Mouse (Mus musculus) midbrain, embryonic 16.5 days (tissue): Measurements from ENCODE around the gene Rhobtb1. TPM values are rescaled to one million over a fixed set of nuclear protein-coding genes. Genes with fewer than 3 reads are reported as not detected.

Experiments used
- ATAC-seq: fragments of 200-750 bp; cut with Nextera tagmentation; 2 replicates; pipeline ENCODE4 v1.8.0; 2017; ENCODE audit warnings: moderate TSS enrichment
- H3K27ac ChIP-seq: fragments of 300-500 bp; sonication (generic); 2 replicates; pipeline ENCODE4 v1.5.1; 2014; ENCODE audit warnings: mild to moderate bottlenecking, low read length, mixed read lengths
- H3K27me3 ChIP-seq: fragments of 300-500 bp; sonication (generic); 2 replicates; pipeline ENCODE4 v1.6.1; 2014; ENCODE audit warnings: low read depth, low read length, mixed read lengths; ENCODE audit not compliant: control insufficient read depth, insufficient read depth
- H3K36me3 ChIP-seq: fragments of 300-500 bp; sonication (generic); 2 replicates; pipeline ENCODE4 v1.6.1; 2014; ENCODE audit warnings: mild to moderate bottlenecking, low read length, moderate library complexity, mixed read lengths; ENCODE audit not compliant: control insufficient read depth, insufficient read depth
- H3K4me1 ChIP-seq: fragments of 300-500 bp; sonication (generic); 2 replicates; pipeline ENCODE4 v1.6.1; 2014; ENCODE audit warnings: mild to moderate bottlenecking, low read length, mixed read lengths; ENCODE audit not compliant: control insufficient read depth, insufficient read depth
- H3K4me2 ChIP-seq: fragments of 300-500 bp; sonication (generic); 2 replicates; pipeline ENCODE4 v1.6.1; 2014; ENCODE audit warnings: mild to moderate bottlenecking, low read length, mixed read lengths
- H3K4me3 ChIP-seq: fragments of 300-500 bp; sonication (generic); 2 replicates; pipeline ENCODE4 v1.5.1; 2014; ENCODE audit warnings: low read depth, mild to moderate bottlenecking, low read length, moderate library complexity, mixed read lengths
- H3K9ac ChIP-seq: fragments of 300-500 bp; sonication (generic); 2 replicates; pipeline ENCODE4 v1.6.1; 2014; ENCODE audit warnings: low read depth, low read length, mixed read lengths
- H3K9me3 ChIP-seq: fragments of 300-500 bp; sonication (generic); replicated peaks from 2 replicates; pipeline ENCODE4 v1.6.1; 2014; ENCODE audit warnings: mild to moderate bottlenecking, low read length, mixed read lengths; ENCODE audit not compliant: control insufficient read depth, poor library complexity, severe bottlenecking
- WGBS: fragments of 180-500 bp; shearing (Covaris S2); extraction: QIAGEN DNeasy Blood & Tissue Kit; methylation state at CpG from one replicate; pipeline ENCODE4 v1.1.7; 2014; 5-methylcytosine and 5-hydroxymethylcytosine counted together
- polyA plus RNA-seq: library from polyadenylated mRNA; unstranded; fragments of >200 nt; fragmentation: Nextera tagmentation; extraction: Ambion mirVana; gene quantifications from 2 replicates; pipeline ENCODE4 v1.2.1, GENCODE M21; 2015

Rhobtb1 gene
- polyA plus RNA-seq, 1 experiment from 2014 or later: 16.9 TPM

GRCm38 (mm10) chr10:69210659-69211058, 59.4 kb downstream of the Rhobtb1 start:
- Histone ChIP-seq H3K27me3 (no peaks in the 10 kb centered on the region), H3K9me3 (no peaks in the 10 kb centered on the region), H3K4me2 (no peak overlapping the region), H3K27ac (no peak overlapping the region), H3K4me3 (no peak overlapping the region), H3K9ac (no peak overlapping the region), H3K4me1 (peaks cover 12% of the 10 kb centered on the region), H3K36me3 (no peaks in the 10 kb centered on the region)
- WGBS: 82% methylated on average over 5 of the region's 5 CpGs
- ATAC-seq: no peak

GRCm38 (mm10) chr10:69211560-69211959, 60.3 kb downstream of the Rhobtb1 start:
- no peaks in the 10 kb centered on the region for H3K27me3 ChIP-seq
- ATAC-seq: no peak
- peak overlapping the region; percentile 99 for H3K27ac ChIP-seq
- peaks cover 12% of the 10 kb centered on the region for H3K4me1 ChIP-seq
- H3K4me2 ChIP-seq: peak overlapping the region; percentile 84
- 61% methylated on average over 8 of the region's 8 CpGs for WGBS
- peak overlapping the region; percentile 98 for H3K9ac ChIP-seq
- peaks cover 3% of the 10 kb centered on the region; the same call in 1 of the 2 replicates for H3K36me3 ChIP-seq
- H3K4me3 ChIP-seq: peak overlapping the region; percentile 81
- H3K9me3 ChIP-seq: no peaks in the 10 kb centered on the region

DNA sequence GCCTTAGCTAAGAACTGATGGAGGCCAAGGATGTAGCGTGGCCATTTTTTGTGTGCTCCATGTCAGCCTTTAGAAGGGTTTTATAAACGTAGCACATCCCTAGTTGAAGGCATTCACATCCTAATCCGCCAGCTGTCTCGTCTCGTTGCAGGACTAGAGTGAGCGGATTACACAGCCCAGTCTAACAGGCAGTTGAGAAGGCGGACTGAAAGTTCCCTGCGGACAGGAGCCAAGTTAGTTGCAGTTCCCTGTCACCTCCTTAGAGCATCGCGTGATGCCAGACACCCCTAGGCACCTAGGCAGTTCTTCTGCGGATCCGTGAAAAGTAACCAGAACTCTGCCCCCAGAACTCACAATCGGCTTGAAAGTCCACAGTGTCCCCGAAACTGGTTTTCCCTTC, 60.7 kb downstream of the Rhobtb1 start:
- H3K9me3 ChIP-seq: no peaks in the 10 kb centered on the region
- H3K4me3 ChIP-seq: peak overlapping the region; percentile 81
- H3K27ac ChIP-seq: peak overlapping the region; percentile 99
- H3K36me3 ChIP-seq: peaks cover 4% of the 10 kb centered on the region; the same call in 1 of the 2 replicates
- peaks cover 12% of the 10 kb centered on the region for H3K4me1 ChIP-seq
- ATAC-seq: no peak
- H3K27me3 ChIP-seq: no peaks in the 10 kb centered on the region
- peak overlapping the region; percentile 84 for H3K4me2 ChIP-seq
- WGBS: 2% methylated on average over 14 of the region's 14 CpGs
- H3K9ac ChIP-seq: peak overlapping the region; percentile 98

DNA sequence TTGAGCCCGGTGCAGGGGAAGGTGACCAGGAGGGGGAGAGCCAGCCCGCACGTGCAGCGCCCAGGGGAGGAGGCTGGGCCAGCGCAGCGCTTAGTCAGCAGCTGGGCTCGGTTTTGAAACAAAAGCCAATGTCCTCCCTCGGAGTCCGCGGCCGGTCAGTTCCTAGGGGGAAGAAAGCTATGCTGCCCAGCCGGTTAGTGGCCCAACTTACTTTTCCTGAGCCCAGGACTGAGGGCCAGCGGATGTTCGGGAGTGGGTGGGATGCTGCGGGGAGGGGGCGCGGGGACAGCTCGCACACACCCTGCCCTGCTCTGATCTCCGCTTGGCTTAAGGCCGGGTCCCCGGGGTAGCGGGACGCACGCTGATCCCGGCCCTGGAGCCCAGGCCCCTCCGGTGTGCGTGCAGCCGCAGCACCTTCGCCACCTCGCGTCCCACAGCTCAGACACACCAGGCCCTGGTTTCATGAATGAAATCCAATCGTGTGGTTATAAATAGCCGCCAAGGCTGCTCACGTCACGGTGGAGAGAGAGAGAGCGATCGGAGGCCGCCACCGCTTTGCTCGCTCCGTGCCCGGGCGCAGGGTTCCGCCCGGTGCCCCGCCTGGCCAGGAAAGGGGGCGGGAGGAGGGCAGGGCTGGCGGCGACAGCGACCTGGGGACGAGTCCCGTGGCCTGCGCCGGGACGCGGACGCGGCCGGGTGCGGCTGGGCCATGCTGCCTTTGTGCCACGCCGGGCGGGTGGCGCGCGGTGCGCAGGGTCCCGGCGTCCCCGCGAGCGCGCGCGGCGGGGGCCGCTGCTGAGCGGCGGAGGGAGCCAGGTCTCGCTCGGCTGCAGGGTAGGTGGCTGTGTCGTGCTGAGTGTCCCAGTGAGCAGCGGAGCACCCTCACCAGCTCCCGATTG, 61.6 kb downstream of the Rhobtb1 start, which contains the start of gene A930033H14Rik:
Gene A930033H14Rik (minus strand): TSS at position 557 of the 899 bp plus-strand sequence.
- H3K9me3 ChIP-seq: no peaks in the 10 kb centered on the region
- ATAC-seq: peak; percentile 92
- under 1% methylated on average over 70 of the region's 84 CpGs for WGBS

GRCm38 (mm10) chr10:69213451-69213877, 62.2 kb downstream of the Rhobtb1 start:
- Histone ChIP-seq H3K9me3 (no peaks in the 10 kb centered on the region), H3K27ac (peak overlapping the region; percentile 99), H3K9ac (peak overlapping the region; percentile 98), H3K4me1 (peaks cover 12% of the 10 kb centered on the region), H3K27me3 (no peaks in the 10 kb centered on the region), H3K36me3 (peaks cover 4% of the 10 kb centered on the region; the same call in 1 of the 2 replicates), H3K4me2 (peak overlapping the region; percentile 84), H3K4me3 (peak overlapping the region; percentile 81)
- ATAC-seq: peak; percentile 69
- WGBS: under 1% methylated on average over 19 of the region's 21 CpGs

More for the DNA sequence above, 61.6 kb downstream of the Rhobtb1 start, which contains the start of gene A930033H14Rik:
- Histone ChIP-seq H3K4me1 (peaks cover 12% of the 10 kb centered on the region), H3K9ac (peak within 1 kb of the TSS; percentile 98), H3K27ac (peak within 1 kb of the TSS; percentile 99), H3K27me3 (no peaks in the 10 kb centered on the region), H3K36me3 (peaks cover 4% of the 10 kb centered on the region; the same call in 1 of the 2 replicates), H3K4me3 (peak within 1 kb of the TSS; percentile 81), H3K4me2 (peak within 1 kb of the TSS; percentile 84)

- peak overlapping the region; percentile 84 for H3K4me2 ChIP-seq
- 33% methylated on average over 5 of the region's 5 CpGs for WGBS
- peak overlapping the region; percentile 98 for H3K9ac ChIP-seq
- no peak overlapping the region for H3K27ac ChIP-seq
- peaks cover 12% of the 10 kb centered on the region for H3K4me1 ChIP-seq
- peaks cover 4% of the 10 kb centered on the region; the same call in 1 of the 2 replicates for H3K36me3 ChIP-seq
- H3K27me3 ChIP-seq: no peaks in the 10 kb centered on the region
- no peak for ATAC-seq
- no peaks in the 10 kb centered on the region for H3K9me3 ChIP-seq
- H3K4me3 ChIP-seq: peak overlapping the region; percentile 81
Observed at GRCm38 (mm10) chr10:69213986-69214385, 62.8 kb downstream of the Rhobtb1 start.

GRCm38 (mm10) chr10:69217127-69217690, 66.0 kb downstream of the Rhobtb1 start:
- H3K4me2 ChIP-seq: no peak overlapping the region
- 97% methylated on average over 4 of the region's 4 CpGs for WGBS
- no peak for ATAC-seq

GRCm38 (mm10) chr10:69218458-69219288, 67.4 kb downstream of the Rhobtb1 start:
- no peak overlapping the region for H3K4me2 ChIP-seq
- H3K4me3 ChIP-seq: no peak overlapping the region
- H3K9me3 ChIP-seq: no peaks in the 10 kb centered on the region
- no peaks in the 10 kb centered on the region for H3K27me3 ChIP-seq
- no peak overlapping the region for H3K27ac ChIP-seq
- no peak for ATAC-seq
- H3K9ac ChIP-seq: no peak overlapping the region
- peaks cover 4% of the 10 kb centered on the region; the same call in 1 of the 2 replicates for H3K36me3 ChIP-seq
- WGBS: 91% methylated on average over 14 of the region's 14 CpGs
- H3K4me1 ChIP-seq: 0 out of 2 replicates have a peak, but pooled peaks cover 3% of the 10 kb centered on the region

More at GRCm38 (mm10) chr10:69217127-69217690, 66.0 kb downstream of the Rhobtb1 start:
- Histone ChIP-seq H3K27ac (no peak overlapping the region), H3K4me1 (peaks cover 4% of the 10 kb centered on the region; the same call in 1 of the 2 replicates), H3K9ac (no peak overlapping the region), H3K4me3 (no peak overlapping the region), H3K27me3 (no peaks in the 10 kb centered on the region), H3K9me3 (no peaks in the 10 kb centered on the region), H3K36me3 (peaks cover 4% of the 10 kb centered on the region; the same call in 1 of the 2 replicates)
